Mouse (Mus musculus) lung, adult 2 months (tissue): ENCODE measurements around the gene Kirrel.

Experiments
- CTCF ChIP-seq: fragments of 200-500 bp; IDR thresholded peaks from 2 replicates; pipeline ENCODE4 v1.5.1; 2011; ENCODE audit warnings: mild to moderate bottlenecking, low read length, control low read depth; ENCODE audit not compliant: insufficient read depth
- POLR2A ChIP-seq: fragments of 200-500 bp; IDR thresholded peaks from 2 replicates; pipeline ENCODE4 v1.6.1; 2011; ENCODE audit warnings: low read depth, mild to moderate bottlenecking, control low read depth, low read length, borderline replicate concordance; ENCODE audit errors: extremely low read depth

GRCm38 (mm10) chr3:87089694-87090565 is 84.6 kb downstream of the Kirrel start:
- TF ChIP-seq CTCF = peak; percentile 58
- no peak for TF ChIP-seq POLR2A
